Mouse (Mus musculus): Measurements from ENCODE around the gene Gm16429. TPM values are rescaled to one million over a fixed set of nuclear protein-coding genes. Genes with fewer than 3 reads are reported as not detected.
"Not testable (repeated sequence)": the region's sequence is repeated elsewhere in the genome, so short reads cannot be mapped to it uniquely, and the experiment has no call there.

Gene Gm16429
- not detected in 2 replicates for polyA plus RNA-seq (2012; ENCODE audit: insufficient read depth, insufficient read length, missing spikeins)

DNA sequence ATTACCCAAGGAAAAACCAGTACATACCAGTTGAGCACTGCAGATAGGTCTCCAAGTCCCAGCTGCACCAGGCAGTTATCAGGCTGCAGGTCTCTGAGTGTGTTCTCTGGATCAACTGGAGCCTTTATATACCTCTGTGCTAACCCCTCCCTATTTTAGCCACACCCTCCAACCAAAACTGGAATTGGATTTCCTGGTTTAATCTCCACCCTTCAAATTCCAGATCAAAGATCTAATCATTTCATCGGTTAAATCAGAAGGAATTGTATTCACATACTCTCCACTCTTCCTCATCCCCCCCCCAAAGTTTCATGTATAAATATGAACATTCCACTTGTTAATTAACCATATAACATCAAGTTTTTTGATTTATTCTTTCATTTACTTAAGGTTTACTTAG, at the start of gene Gm16429:
TSS of gene Gm16429 (minus strand) at position 101 of the 400 bp plus-strand sequence.
- H3K4me3 ChIP-seq (ENCODE audit: insufficient read depth, low read depth, low read length); H3K27ac ChIP-seq (replicated peaks; ENCODE audit: low read depth, low read length); H3K4me1 ChIP-seq (ENCODE audit: control insufficient read depth, insufficient read depth, insufficient read length, low read length): not testable (repeated sequence)

Other genes with a start within 250 kb of the Gm16429 start
- gene Gm7792, start 85.3 kb downstream of the Gm16429 start, polyA plus RNA-seq (2012; ENCODE audit: insufficient read depth, insufficient read length, missing spikeins), result not detected in 2 replicates
- not detected in 2 replicates for gene BC061212, start 141.5 kb upstream of the Gm16429 start, polyA plus RNA-seq (2012; ENCODE audit: insufficient read depth, insufficient read length, missing spikeins)
- not detected in 2 replicates for gene Gm6351, start 147.3 kb upstream of the Gm16429 start, polyA plus RNA-seq (2012; ENCODE audit: insufficient read depth, insufficient read length, missing spikeins)

Data from brown adipose tissue, adult 24 weeks (tissue).